Comparison of ENCODE assay signal across 18 mouse cellular contexts in the genomic region with DNA sequence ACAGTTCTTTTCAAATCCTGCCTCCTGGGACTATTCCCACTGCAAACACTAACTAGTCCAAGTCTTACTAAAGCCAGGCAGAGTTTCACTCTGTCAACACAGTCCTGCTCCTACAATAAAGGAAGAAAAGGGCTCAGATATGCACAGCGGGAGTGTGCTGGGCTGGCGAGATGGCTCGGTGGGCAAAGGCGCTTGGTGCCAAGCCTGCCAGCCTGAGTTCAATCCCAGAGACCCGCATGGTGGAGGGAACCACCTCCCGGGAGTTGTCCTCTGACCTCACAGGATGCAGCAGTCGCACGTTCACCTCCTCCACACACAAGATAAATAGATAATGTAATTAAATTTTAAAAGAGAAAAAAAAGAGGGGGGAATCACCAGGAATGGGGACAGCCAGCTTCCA.
"Had no signal": no experiment of that assay in that cellular context is flagged by ENCODE, and none has a peak within 500 bp of the region (broad histone marks: within the 10 kb centered on the region; RNA-seq: fewer than 3 reads in every experiment).

No protein-coding gene starts in this region.

- H3K27me3 ChIP-seq: midbrain, embryonic 12.5 days; neural tube, embryonic 13.5 days; neural tube, embryonic 15.5 days had no signal

- H3K9me3 ChIP-seq: midbrain, embryonic 10.5 days; midbrain, embryonic 12.5 days; neural tube, embryonic 13.5 days; neural tube, embryonic 15.5 days had no signal

- H3K4me3 ChIP-seq: midbrain, embryonic 10.5 days; midbrain, embryonic 12.5 days; myocyte; neural tube, embryonic 13.5 days; neural tube, embryonic 15.5 days had no signal

- ATAC-seq: midbrain, embryonic 16.5 days had no signal

- H3K9ac ChIP-seq: lung, embryonic 14.5 days; midbrain, embryonic 12.5 days; neural tube, embryonic 13.5 days; neural tube, embryonic 15.5 days had no signal

- H3K27ac ChIP-seq: midbrain, embryonic 10.5 days; midbrain, embryonic 12.5 days; neural tube, embryonic 13.5 days; neural tube, embryonic 15.5 days had no signal

- DNase-seq: lung, embryonic 14.5 days; lung, postnatal 10 days; lung, postnatal 4 days; midbrain, embryonic 14.5 days; retina, postnatal 1 day; right cerebral cortex, adult 18-20 months; right cerebral cortex, postnatal 25 days; right cerebral cortex, postnatal 4 days; spleen, adult 18-20 months; thymus, adult 2 months; thymus, postnatal 25 days; thymus, postnatal 4 days had no signal

- H3K4me2 ChIP-seq: lung, embryonic 14.5 days; midbrain, embryonic 12.5 days; neural tube, embryonic 13.5 days; neural tube, embryonic 15.5 days had no signal
